Mouse (Mus musculus): Measurements from ENCODE around the gene Top2a.

GRCm38 (mm10) chr11:98983551-98983950 is 40.4 kb downstream of the Top2a start:
- no peak for TF ChIP-seq TAL1 (IDR thresholded peaks at IDR 0.05; ENCODE audit: low read length)
- no peak for TF ChIP-seq GATA1 (IDR thresholded peaks at IDR 0.05; ENCODE audit: low read length)
